Mouse (Mus musculus): ENCODE measurements at regions not wholly inside any gene's neighbourhood (a gene's known extent, or its start where the extent isn't known, plus 50 kb on each side); places are given as distances from the start of the nearest gene placed in this dataset.

- no peak for TF ChIP-seq POLR2A (IDR thresholded peaks at IDR 0.05; ENCODE audit: extremely low read depth, insufficient read depth, low read length)
- TF ChIP-seq CTCF (IDR thresholded peaks at IDR 0.05; ENCODE audit: low read depth, low read length) = no peak
These were observed 408.6 kb downstream of the Tmem161b start for GRCm38 (mm10) chr13:84630686-84631085.

Data from liver, adult 2 months (tissue).